Mouse (Mus musculus): ENCODE measurements around the gene Galnt7. TPM values are rescaled to one million over a fixed set of nuclear protein-coding genes. Genes with fewer than 3 reads are reported as not detected.

The Galnt7 gene
- polyA plus RNA-seq, 1 experiment from 2014 or later, result 30.5 TPM

DNA sequence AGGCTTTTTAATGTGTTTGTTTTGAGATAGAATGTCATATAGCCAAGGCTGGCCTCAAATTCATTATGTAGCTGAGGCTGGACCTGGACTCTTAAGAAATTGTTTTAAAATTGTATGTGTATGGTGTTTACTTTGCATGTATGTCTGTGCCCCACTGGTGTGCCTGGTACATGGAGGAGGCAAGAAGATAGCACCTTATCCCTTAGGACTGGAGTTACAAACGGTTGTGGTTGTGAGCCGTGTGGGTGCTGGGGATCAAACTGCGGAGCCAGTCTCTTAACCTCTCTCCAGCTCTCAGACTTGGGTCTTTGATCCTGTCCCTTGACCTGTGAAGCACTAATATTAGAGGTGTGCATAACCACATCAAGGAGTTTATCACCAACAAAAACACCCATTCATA lies 106.0 kb downstream of the Galnt7 start:
- WGBS, result 91% methylated on average over 3 of the region's 3 CpGs
- H3K27me3 ChIP-seq (replicated peaks), result no peaks in the 10 kb centered on the region
- no peaks in the 10 kb centered on the region for H3K4me1 ChIP-seq (replicated peaks)
- H3K9me3 ChIP-seq, result no peaks in the 10 kb centered on the region
- H3K4me2 ChIP-seq (replicated peaks), result no peak overlapping the region
- H3K36me3 ChIP-seq, result no peaks in the 10 kb centered on the region
- H3K9ac ChIP-seq, result no peak overlapping the region
- ATAC-seq, result no peak
- H3K27ac ChIP-seq, result no peak overlapping the region
- no peak overlapping the region for H3K4me3 ChIP-seq (replicated peaks)

DNA sequence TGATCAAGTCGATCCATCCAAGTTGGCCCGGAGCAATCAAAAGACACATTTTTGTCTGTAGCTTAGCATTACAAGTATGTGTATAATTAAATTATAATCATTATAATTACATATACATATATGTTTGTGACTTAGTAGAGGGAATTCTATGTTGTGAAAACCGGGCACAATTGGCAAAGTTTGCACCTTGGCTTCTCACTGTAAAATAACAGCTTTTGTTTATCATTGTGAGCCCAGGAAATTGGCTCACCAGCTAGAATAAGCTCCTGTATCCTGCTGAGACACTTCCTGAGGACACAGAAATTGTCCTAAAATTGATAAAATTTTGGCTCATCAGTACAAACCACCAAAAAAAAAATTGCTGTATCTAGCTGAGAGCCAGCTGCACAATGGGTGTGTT lies 106.4 kb downstream of the Galnt7 start:
- Histone ChIP-seq H3K36me3 (no peaks in the 10 kb centered on the region), H3K27ac (no peak overlapping the region), H3K9me3 (no peaks in the 10 kb centered on the region), H3K4me1 (replicated peaks) (no peaks in the 10 kb centered on the region), H3K4me2 (replicated peaks) (no peak overlapping the region), H3K4me3 (replicated peaks) (no peak overlapping the region), H3K9ac (no peak overlapping the region), H3K27me3 (replicated peaks) (no peaks in the 10 kb centered on the region)
- ATAC-seq, result no peak
- 87% methylated on average over 3 of the region's 3 CpGs for WGBS

DNA sequence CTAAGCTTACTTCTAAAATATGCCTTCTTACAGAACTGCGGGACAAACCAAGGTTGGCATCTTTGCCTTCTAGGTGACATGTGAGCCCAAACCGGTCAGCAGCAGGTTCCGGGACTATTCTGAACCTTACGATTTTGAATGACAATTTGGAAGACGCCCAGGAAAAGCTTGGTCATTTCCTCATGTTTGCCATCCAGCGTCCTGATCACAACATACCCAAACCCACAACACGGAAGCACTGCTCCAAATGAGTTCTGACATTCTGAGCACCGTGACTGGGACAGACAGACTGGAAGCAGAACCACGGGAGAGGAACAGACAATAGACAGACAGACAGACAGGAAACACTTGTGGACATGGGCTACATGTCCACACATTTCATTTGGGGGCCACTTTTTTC lies 111.4 kb downstream of the Galnt7 start:
- H3K27ac ChIP-seq, result no peak overlapping the region
- no peak overlapping the region for H3K9ac ChIP-seq
- ATAC-seq, result no peak
- H3K4me1 ChIP-seq (replicated peaks), result no peaks in the 10 kb centered on the region
- 82% methylated on average over 9 of the region's 9 CpGs for WGBS
- H3K9me3 ChIP-seq, result no peaks in the 10 kb centered on the region
- H3K4me2 ChIP-seq (replicated peaks), result no peak overlapping the region
- no peak overlapping the region for H3K4me3 ChIP-seq (replicated peaks)
- no peaks in the 10 kb centered on the region for H3K27me3 ChIP-seq (replicated peaks)
- H3K36me3 ChIP-seq, result peaks cover under 1% of the 10 kb centered on the region; the same call in 1 of the 2 replicates

DNA sequence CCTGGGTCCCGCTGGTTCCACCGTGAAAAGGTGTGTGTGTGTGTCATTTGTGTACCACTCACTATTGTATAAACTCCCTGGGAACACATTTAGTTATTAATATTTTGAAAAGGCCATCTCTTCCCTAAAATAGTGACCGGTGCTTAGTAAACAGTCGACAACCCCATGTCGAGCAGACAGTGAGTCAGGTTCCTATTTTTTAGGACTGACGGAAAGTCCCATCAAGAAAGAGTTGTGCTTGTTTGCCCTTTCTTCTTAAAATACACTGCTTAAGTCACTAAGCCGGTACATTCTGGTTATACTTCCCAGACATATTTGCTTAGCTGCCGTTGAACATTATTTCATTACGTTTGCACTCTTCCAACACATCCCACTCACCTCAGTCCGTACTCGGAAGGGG lies 111.9 kb downstream of the Galnt7 start:
- Histone ChIP-seq H3K9me3 (no peaks in the 10 kb centered on the region), H3K27me3 (replicated peaks) (no peaks in the 10 kb centered on the region), H3K4me3 (replicated peaks) (no peak overlapping the region), H3K9ac (no peak overlapping the region), H3K36me3 (peaks cover 5% of the 10 kb centered on the region; the same call in 1 of the 2 replicates), H3K4me1 (replicated peaks) (no peaks in the 10 kb centered on the region), H3K27ac (no peak overlapping the region), H3K4me2 (replicated peaks) (no peak overlapping the region)
- ATAC-seq, result no peak
- 87% methylated on average over 11 of the region's 11 CpGs for WGBS

DNA sequence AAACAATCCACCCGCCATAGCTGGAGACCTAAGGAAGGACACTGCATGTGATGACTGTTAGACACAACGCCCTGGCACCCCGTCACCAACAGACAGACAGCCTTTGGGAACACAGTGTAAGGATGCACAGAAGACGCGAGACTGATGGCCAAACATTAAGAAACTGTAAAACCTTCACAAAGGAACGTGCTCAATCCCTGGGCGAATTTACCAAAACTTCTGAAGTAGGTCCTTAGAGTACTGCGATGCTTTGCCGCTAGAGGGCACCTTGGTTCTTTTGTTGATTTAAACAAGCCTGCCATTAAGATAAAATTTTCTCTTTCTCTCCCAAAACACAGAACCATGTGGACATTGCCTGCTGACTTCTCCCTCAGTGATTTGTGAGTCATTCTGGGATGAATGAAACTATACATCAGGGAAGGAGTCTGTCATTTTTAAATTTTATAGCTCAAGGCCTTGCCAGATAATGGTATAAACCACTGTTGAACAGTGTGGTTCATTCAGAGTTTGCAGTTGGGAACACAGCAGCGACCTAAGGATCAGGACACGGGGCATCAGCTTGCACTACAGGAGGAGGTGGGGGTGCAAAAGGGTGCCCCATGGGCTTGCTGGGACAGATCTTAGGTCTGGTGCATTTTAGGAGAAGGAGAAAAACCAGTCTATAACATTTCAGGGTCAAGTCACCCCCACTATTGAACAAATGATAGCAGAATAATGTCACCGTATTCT lies 112.6 kb downstream of the Galnt7 start:
- Histone ChIP-seq H3K9me3 (no peaks in the 10 kb centered on the region), H3K36me3 (peaks cover 10% of the 10 kb centered on the region), H3K4me2 (replicated peaks) (no peak overlapping the region), H3K4me3 (replicated peaks) (no peak overlapping the region), H3K27ac (no peak overlapping the region), H3K27me3 (replicated peaks) (no peaks in the 10 kb centered on the region), H3K4me1 (replicated peaks) (no peaks in the 10 kb centered on the region), H3K9ac (no peak overlapping the region)
- WGBS, result 50% methylated on average over 12 of the region's 12 CpGs
- peak; percentile 47 for ATAC-seq

DNA sequence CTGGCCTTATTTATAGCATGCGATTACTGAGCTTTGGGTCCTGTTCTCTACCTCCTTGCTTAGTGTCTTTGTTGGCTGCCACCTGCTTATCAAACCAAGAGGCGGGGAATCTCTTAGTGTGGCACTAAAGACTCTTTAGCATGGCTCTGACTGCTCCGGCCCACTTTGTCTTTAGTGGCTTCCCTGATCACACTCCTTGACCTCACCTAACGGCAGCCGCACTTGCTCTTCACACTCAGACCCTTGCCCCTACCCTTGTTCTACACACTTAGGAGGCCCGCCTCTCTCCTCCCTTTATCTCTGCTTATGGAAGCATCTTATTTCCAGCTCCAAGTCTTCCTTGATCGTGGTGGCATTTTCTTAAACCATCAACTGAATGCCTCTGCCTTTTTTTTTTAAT lies 114.2 kb downstream of the Galnt7 start:
- no peaks in the 10 kb centered on the region for H3K9me3 ChIP-seq
- no peak overlapping the region for H3K9ac ChIP-seq
- no peaks in the 10 kb centered on the region for H3K27me3 ChIP-seq (replicated peaks)
- H3K4me3 ChIP-seq (replicated peaks), result no peak overlapping the region
- H3K27ac ChIP-seq, result no peak overlapping the region
- 84% methylated on average over 7 of the region's 7 CpGs for WGBS
- peak; percentile 34; the same call in 1 of the 2 replicates for ATAC-seq
- no peak overlapping the region for H3K4me2 ChIP-seq (replicated peaks)
- H3K4me1 ChIP-seq (replicated peaks), result no peaks in the 10 kb centered on the region
- peaks cover 13% of the 10 kb centered on the region for H3K36me3 ChIP-seq

DNA sequence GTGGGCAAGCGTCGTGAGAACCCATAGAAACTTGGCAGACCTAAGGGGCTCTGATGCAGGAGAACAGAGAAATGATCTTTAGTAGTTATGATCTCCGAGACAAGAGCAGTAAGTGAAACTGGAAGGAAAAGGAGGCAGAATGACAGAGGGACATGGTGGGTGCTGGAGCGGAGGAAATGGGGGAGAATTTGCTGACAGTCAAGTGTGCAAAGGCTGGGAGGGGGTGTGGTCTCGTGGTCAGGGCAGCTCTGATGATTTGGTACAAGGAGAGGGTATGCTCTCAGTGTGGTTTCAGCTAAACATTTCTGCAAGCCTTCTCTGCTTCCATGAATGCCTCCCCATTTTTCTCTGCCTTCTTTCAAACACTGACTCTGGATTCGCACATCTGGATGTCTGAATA lies 116.7 kb downstream of the Galnt7 start:
- Histone ChIP-seq H3K27me3 (replicated peaks) (no peaks in the 10 kb centered on the region), H3K9ac (no peak overlapping the region), H3K4me2 (replicated peaks) (no peak overlapping the region), H3K4me3 (replicated peaks) (no peak overlapping the region), H3K36me3 (peaks cover 13% of the 10 kb centered on the region), H3K4me1 (replicated peaks) (no peaks in the 10 kb centered on the region), H3K27ac (no peak overlapping the region), H3K9me3 (no peaks in the 10 kb centered on the region)
- no peak for ATAC-seq
- 88% methylated on average over 6 of the region's 6 CpGs for WGBS

DNA sequence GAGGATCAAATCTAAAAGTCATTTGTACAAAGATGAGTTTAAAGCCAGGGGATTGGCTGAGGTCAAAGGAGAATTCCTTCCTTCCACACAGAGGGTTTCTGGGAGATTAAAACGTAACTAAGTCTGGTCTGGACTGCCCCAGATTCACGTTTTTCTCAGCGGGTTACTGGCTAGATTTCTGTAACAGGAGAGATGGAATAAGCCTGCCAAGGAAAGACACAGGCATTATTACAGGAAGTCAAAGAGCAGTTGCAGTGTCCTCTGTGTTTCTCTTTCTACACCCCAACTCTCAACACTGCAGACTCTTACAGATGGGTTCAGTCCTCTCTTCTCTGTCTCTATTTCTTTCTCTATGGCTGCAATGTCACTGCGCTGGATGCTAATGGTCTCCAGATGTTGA lies 118.3 kb downstream of the Galnt7 start:
- no peaks in the 10 kb centered on the region for H3K4me1 ChIP-seq (replicated peaks)
- H3K4me2 ChIP-seq (replicated peaks), result no peak overlapping the region
- no peaks in the 10 kb centered on the region for H3K27me3 ChIP-seq (replicated peaks)
- WGBS, result 73% methylated on average over 4 of the region's 4 CpGs
- no peak overlapping the region for H3K4me3 ChIP-seq (replicated peaks)
- H3K9ac ChIP-seq, result no peak overlapping the region
- ATAC-seq, result no peak
- no peaks in the 10 kb centered on the region for H3K9me3 ChIP-seq
- H3K36me3 ChIP-seq, result peaks cover 13% of the 10 kb centered on the region
- no peak overlapping the region for H3K27ac ChIP-seq

DNA sequence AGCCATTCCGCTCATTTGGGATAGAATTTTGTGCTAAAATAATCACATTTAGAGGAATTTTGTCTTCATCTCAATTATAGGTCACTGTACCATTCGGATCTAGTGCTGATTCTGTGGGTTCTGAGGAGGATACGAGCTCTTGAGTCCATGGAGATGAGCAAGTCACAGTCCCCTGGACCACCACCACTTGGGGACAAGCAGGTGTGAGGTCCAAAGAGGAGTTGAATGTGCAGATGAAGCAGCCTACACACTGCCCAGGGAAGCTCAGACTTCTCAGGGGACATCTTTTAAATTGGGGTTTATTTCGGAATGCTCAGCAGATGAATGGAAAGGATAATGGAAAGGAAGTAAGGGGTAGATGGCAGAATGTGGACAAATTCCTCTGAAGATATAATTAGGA lies 119.7 kb downstream of the Galnt7 start:
- Histone ChIP-seq H3K9me3 (no peaks in the 10 kb centered on the region), H3K27ac (no peak overlapping the region), H3K9ac (no peak overlapping the region), H3K27me3 (replicated peaks) (no peaks in the 10 kb centered on the region), H3K4me2 (replicated peaks) (no peak overlapping the region), H3K4me3 (replicated peaks) (no peak overlapping the region), H3K4me1 (replicated peaks) (no peaks in the 10 kb centered on the region), H3K36me3 (peaks cover 13% of the 10 kb centered on the region)
- WGBS, result 94% methylated on average over 4 of the region's 4 CpGs
- no peak for ATAC-seq

DNA sequence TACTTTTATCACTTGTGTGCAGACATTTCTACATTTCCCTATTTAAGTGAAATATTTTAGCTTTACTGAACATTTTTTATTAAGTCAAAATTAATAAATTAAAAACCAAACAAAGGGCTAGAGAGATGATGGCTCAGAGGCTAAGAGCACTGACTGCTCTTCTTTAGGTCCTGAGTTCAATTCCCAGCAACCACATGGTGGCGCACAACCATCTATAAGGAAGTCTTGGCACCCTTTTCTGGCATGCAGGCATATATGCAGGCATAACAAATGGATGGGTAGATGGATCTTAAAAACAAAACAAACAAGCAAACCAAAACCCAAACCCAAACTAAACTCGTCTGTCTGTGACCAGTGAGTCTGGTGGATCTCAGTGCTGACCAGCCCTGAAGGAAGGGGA lies 120.6 kb downstream of the Galnt7 start:
- Histone ChIP-seq H3K36me3 (peaks cover 13% of the 10 kb centered on the region), H3K4me3 (replicated peaks) (no peak overlapping the region), H3K4me1 (replicated peaks) (no peaks in the 10 kb centered on the region), H3K4me2 (replicated peaks) (no peak overlapping the region), H3K27ac (no peak overlapping the region), H3K27me3 (replicated peaks) (no peaks in the 10 kb centered on the region), H3K9ac (no peak overlapping the region), H3K9me3 (no peaks in the 10 kb centered on the region)
- no peak for ATAC-seq
- WGBS, result 64% methylated on average over 2 of the region's 2 CpGs

DNA sequence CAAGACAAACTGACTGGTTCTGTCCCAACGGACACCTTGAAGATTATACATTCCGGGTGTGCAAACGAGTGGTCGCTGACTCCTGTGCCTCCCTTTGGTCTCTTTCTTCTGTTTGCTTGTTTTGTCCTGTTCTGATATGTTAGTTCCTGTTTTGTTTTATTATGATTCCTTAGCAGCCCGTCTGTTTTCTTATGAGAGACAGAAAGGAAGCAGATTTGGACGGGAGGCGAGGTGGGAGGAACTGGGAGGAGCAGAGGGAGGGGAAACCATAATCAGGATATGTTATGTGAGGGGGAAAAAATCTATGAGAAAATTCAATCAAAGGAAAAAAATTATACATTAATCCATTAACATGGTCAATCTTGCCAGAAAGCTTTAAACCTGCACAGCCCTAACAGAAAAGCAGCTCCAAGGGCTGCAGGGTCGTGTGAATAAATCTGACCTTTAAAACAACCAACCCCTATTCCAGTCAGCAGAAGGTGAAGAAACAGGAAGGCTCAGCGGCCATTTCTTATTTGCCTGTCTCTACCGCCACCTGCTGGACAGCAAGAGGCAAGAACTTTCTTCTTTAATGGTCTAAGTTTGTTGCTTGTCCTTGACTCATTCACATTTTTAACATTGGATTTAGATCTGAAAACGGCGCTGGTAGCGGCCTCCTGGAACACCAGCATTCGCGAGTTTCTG lies 122.0 kb downstream of the Galnt7 start:
- H3K4me2 ChIP-seq (replicated peaks), result peak overlapping the region; percentile 30; the same call in 1 of the 2 replicates
- H3K4me3 ChIP-seq (replicated peaks), result no peak overlapping the region
- no peak overlapping the region for H3K27ac ChIP-seq
- H3K4me1 ChIP-seq (replicated peaks), result no peaks in the 10 kb centered on the region
- H3K9ac ChIP-seq, result peak overlapping the region; percentile 15; the same call in 1 of the 2 replicates
- no peaks in the 10 kb centered on the region for H3K9me3 ChIP-seq
- 22% methylated on average over 15 of the region's 15 CpGs for WGBS
- H3K36me3 ChIP-seq, result peaks cover 7% of the 10 kb centered on the region
- peak; percentile 79 for ATAC-seq
- no peaks in the 10 kb centered on the region for H3K27me3 ChIP-seq (replicated peaks)

DNA sequence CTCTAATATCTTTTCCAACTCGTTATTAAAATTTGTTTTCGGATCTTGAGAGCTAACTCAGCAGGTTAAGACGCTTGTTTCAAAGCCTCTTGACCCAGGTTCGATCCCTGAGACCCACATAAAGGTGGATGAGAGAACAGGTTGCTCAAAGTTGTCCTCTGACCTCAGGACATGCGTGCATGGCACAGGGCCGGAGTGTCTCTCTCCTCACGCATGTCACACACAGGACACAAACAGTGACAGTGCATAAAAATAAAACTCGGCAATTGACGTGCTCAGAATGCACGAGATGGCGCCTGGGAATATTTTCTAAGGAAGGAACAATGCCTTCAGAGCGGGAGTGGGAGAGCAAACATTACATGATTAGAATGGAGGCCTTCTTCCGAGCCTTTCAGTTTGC lies 122.6 kb downstream of the Galnt7 start:
- no peaks in the 10 kb centered on the region for H3K4me1 ChIP-seq (replicated peaks)
- H3K27me3 ChIP-seq (replicated peaks), result no peaks in the 10 kb centered on the region
- no peak overlapping the region; the same call in 1 of the 2 replicates for H3K4me2 ChIP-seq (replicated peaks)
- H3K9ac ChIP-seq, result peak overlapping the region; percentile 15; the same call in 1 of the 2 replicates
- H3K36me3 ChIP-seq, result peaks cover 3% of the 10 kb centered on the region; the same call in 1 of the 2 replicates
- no peak overlapping the region for H3K4me3 ChIP-seq (replicated peaks)
- H3K27ac ChIP-seq, result no peak overlapping the region
- 0 out of 2 replicates have a peak, but pooled peaks have one; percentile 7 for ATAC-seq
- 84% methylated on average over 13 of the region's 13 CpGs for WGBS
- H3K9me3 ChIP-seq, result no peaks in the 10 kb centered on the region

DNA sequence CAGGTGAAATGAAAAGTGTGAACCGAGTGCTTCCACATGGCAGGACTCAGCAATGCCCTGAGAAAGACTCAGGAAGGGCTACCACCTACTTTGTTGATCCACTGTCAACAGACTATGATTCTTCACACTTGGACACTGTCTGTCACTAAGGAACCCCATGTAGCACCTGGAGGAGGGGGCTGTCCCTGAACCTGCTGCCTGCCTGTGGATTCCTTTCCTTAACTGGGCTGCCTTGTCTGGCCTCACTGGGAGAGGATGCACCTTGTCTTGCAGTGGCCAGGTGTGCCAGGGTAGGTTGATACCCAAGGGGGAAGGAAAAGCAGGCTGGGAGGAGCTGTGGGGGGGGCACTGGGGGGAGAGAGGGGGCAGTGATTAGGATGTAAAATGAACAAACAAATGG lies 124.8 kb downstream of the Galnt7 start:
- WGBS, result 94% methylated on average over 1 of the region's 1 CpGs
- no peaks in the 10 kb centered on the region for H3K36me3 ChIP-seq
- H3K4me1 ChIP-seq (replicated peaks), result no peaks in the 10 kb centered on the region
- no peak overlapping the region for H3K4me3 ChIP-seq (replicated peaks)
- H3K27ac ChIP-seq, result no peak overlapping the region
- H3K9me3 ChIP-seq, result no peaks in the 10 kb centered on the region
- H3K27me3 ChIP-seq (replicated peaks), result no peaks in the 10 kb centered on the region
- no peak overlapping the region for H3K4me2 ChIP-seq (replicated peaks)
- H3K9ac ChIP-seq, result no peak overlapping the region
- no peak for ATAC-seq
